Mouse (Mus musculus) erythroblast, adult 5-6 weeks (primary cell): ENCODE measurements around the gene Wdr18. TPM values are rescaled to one million over a fixed set of nuclear protein-coding genes. Genes with fewer than 3 reads are reported as not detected.
A peak's percentile ranks its signal among the peaks of the same experiment; 100 is the strongest.

Experiments used
- ATAC-seq: replicated peaks from 2 replicates; pipeline ENCODE4 v1.8.0; 2016; ENCODE audit warnings: moderate number of reproducible peaks, mild to moderate bottlenecking, moderate TSS enrichment, inconsistent platforms; ENCODE audit not compliant: poor library complexity, low FRiP score, severe bottlenecking
- total RNA-seq, 2 experiments: library from RNA; stranded (forward) in 1 of 2; stranded (reverse) in 1 of 2; fragments of 150-400 nt in 1 of 2; fragments of 200-764, 138-1000 nt in 1 of 2; gene quantifications; 2 replicates each; pipeline versions ENCODE4 v1.2.3 to v1.2.4; 2015 to 2017; ENCODE audit warnings: low replicate concordance in 2 of 2

The Wdr18 gene
- total RNA-seq, 2 experiments from 2014 or later, result 4.0 to 14.2 TPM

DNA sequence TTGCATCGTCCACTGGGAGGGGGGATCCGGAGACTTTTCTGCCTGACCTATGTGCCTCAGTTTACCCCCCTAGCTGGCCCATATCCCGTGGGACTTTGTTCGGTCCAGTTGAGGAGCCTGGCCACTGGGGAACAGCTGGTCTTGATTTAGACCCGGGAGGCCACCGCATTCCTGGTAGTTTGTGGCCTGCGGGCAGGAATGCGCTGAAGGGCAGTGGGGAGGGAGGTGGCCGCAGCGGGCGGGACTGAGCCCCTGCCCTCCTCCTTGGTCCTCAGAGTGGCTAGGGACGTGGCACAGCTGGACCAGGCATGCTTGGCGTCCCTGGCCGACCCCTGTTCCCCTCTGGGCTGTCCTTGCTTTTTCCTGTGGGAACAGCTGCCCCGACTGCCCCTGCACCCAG, 29.9 kb downstream of the Wdr18 start:
- no peak for ATAC-seq

DNA sequence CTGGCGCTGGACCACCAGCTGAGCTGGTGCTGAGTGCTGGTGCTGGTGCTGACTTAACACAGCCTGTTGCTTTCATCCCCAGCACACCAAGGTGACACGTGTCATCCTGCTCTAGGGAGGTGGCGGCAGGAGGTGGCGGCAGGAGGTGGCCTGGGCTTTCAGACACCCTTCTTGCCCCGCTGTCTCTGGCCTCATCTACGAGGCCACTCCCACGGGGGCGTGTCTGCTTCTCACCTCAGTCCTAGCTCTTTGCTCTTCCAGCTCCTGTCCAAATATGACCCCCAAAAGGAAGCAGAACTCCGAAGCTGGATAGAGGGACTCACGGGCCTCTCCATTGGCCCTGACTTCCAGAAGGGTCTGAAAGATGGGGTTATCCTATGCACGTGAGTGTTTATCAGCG, 31.1 kb downstream of the Wdr18 start:
- no peak for ATAC-seq

DNA sequence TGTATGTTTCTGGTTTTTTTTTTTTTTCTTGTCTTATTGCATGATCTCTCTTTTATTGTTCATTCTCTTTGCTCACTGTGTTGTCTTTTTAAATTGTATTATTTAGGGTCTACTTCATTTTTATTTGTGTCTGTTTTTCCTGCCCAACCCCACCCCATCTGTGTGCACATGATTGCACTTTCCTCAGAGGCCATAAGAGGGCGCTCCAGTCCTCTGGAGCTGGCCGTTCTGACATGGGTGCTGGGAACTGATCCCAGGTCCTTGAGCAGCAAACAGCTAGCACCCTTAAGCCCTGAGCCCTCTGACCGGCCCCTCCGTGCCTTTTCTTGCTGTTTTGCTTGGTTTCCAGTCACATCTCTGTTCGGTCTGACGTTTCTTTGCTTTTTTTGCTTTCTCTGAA, 31.6 kb downstream of the Wdr18 start:
- ATAC-seq, result no peak

DNA sequence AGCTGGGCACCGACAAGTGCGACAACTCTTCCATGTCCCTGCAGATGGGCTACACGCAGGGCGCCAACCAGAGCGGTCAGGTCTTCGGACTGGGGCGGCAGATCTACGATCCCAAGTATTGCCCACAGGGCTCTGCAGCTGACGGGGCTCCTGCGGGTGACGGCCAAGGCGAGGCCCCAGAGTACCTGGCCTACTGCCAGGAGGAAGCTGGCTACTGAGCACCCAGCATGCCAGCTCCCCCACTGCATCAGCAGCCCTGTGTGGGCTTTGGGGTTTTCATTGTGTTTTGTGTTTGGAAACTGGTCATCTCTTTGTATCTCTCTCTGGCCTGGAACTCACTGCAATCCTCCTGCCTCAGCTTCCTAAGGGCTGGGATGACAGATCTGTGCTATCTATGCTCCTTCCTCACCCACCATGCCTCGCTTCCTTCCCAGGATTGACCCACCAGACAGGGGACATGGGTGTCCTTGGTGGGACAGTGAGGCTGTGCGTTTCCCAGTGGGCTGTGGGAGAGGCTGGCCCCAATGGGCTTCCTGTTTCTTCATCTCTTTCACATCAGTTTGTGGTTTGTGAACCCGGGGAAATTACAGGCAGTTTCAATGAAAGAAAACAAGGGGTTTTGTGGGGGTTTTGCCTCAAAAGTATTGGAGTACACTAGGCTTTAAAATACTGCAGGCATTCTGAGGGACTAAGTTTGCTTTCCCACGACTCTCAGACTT, 34.6 kb downstream of the Wdr18 start:
- no peak for ATAC-seq

DNA sequence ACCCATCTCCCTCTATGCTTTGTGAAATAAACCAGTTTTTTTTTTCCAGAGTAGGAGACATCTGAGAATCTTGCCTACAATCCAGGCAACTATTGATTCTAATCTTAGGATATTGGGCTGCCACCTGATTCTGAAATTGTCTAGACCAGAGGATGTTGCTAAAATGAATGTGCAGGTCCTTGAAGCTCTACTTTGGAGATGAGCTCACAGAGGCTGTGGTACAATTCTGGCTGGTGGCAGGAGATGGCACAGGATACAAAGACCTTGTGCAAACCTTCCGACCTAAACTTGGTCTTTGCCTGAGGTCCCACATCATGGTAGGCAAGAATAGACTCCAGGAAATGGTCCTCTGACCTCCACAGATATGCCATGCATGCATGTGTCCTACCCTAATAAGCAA, 35.7 kb downstream of the Wdr18 start:
- no peak for ATAC-seq

DNA sequence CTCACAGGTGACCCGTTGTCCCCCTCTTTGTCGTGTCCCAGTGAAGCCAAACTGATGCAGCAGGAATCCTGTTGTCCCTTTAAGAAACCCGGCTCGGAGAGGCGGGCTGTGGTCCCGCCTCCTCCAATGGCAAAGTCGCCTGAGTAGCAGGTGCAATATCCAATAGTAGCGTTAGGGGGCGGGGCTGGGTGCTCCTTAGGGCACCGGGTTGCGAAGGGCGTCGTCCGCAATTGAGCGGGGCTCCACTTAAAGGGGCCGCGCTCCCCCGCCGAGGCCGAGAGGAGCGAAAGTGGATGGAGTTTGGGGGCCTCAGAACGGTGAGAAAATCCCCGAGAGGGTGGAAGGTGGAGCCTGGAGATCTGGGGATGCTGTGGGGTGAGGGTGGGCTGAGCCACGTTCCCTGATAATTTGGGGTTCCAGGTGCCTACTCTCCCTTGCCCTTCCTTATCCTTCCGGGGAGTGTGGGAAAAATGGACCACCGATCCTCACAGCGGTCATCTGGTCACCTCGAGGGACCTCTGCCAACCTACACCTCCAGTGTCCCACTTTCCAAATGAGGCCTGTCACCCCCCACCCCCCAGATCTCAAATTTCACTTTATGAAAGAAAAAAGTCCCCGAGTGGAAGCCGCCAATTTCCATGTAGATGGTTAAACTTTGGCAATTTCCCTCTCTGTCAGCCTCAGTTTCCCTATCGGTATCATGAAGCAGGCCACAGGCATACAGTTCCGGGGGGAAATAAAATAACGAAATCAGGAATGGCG, 36.5 kb downstream of the Wdr18 start, which contains the start of gene Abca7:
Gene Abca7 (plus strand): TSS at position 223 of the 762 bp plus-strand sequence.
- ATAC-seq, result peak; percentile 84

DNA sequence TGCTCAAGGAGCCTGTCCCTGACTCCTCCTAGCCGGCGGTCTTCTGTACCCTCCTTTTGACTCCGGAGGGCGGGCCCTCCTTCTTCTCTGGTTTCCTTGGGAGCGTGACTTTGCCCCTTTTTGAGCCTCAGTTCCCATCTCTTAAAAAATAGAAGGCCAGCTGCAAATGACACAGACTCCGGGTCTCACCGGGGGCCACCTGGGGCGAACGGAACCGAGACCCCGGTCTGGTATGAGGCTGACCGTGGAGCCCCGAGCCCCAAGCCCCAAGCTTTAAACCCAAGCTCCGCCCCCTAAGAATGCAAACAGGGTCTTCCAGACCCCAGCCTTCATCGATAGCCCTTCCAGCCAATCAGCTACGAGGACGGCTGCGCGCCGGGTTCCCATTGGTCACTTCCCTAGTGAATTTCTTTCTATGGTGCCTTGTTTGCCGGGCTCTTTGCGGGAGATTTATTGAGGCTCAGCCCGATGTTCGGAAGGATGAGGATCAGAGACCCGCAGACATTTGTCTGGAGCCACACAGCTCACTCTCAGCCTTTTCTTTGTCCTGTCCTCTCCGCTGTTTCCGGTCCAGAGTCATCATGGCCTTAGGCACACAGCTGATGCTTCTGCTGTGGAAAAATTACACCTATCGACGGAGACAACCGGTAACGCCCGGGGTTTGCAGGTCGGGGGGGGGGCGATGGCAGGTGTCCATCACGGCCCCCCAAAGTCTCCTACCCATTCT, 37.2 kb downstream of the Wdr18 start:
- ATAC-seq, result peak; percentile 72

DNA sequence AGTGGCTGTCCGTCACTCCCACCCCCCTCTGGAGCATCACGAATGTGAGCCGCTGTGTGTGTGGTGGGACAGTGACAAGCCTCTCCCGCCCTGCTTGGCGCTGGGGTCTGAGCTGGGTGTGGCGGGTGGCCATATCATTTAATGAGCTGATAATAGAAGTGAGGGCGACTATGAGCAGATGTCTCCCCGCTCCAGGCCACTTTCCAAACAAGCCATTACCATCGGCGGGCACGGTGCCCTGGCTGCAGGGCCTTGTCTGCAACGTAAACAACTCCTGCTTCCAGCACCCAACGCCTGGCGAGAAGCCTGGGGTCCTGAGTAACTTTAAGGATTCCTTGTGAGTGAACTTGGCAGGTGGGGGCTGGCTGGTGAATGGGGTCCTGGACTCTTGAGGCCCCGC, 37.9 kb downstream of the Wdr18 start:
- ATAC-seq, result peak; percentile 29

DNA sequence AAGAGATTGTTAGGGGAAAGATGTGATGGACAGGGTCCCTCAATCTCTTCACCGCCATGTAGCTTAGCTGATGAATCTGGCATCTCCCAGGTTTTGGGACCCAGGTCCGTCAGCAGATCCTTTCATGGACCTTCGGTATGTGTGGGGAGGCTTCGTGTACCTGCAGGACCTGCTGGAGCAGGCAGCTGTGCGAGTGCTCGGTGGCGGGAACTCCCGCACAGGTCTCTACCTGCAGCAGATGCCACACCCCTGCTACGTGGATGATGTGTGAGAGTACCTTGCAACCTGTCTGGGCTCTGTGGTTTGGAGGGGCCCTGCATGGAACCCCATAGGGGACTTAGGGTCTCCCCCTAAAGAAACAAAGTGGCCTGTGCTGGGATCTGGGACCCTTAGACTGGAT, 42.0 kb downstream of the Wdr18 start:
- ATAC-seq, result no peak

DNA sequence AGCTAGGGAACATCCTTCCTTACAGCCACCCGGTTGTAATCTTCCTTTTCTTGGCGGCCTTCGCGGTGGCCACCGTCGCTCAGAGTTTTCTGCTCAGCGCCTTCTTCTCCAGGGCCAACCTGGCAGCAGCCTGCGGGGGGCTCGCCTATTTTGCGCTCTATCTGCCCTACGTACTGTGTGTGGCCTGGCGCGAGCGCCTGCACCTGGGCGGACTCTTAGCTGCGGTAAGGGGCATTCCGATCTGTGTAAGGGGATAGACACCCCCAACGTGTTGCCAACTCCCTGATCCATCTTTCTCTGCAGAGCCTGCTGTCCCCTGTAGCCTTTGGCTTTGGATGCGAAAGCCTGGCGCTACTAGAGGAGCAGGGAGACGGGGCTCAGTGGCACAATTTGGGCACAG, 42.9 kb downstream of the Wdr18 start:
- ATAC-seq, result no peak

DNA sequence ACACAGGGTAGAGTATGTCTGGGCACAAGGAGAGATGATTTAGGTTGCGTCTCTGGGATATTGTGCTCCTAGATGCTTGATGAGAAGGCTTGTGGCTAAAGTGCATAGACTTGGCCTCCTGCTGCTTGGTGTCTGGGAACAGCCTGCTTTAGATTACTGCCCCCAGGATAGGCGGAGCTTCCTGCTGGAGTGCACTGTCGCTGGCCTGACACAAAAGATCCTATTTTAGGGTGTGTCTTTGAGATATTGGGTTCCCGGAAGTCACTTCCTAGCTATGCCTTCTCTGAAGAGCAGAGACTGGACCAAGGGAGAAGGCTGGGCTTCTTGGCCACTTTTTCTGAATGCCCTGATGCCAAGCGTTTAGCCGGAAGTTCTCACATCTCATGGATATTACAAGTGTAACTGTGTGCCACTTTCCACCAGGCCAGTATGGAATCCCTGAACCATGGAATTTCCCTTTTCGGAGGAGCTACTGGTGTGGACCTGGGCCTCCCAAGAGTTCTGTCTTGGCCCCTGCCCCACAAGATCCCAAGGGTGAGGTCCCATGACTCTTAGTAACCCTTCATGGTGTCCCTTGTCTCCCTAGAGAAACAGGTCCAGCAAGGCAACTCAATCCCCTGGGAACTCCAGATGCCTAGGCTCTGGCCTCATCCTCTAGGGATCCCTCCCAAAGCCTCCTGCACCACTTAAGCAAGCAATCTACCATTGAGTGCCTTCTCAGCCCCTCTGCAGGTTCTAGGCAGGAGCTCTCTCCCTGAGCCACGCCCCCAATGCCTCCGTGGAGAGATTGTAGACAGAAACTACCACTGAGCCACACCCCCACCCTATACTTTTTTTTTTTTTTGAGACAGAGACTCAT, 43.7 kb downstream of the Wdr18 start:
- peak; percentile 38 for ATAC-seq

DNA sequence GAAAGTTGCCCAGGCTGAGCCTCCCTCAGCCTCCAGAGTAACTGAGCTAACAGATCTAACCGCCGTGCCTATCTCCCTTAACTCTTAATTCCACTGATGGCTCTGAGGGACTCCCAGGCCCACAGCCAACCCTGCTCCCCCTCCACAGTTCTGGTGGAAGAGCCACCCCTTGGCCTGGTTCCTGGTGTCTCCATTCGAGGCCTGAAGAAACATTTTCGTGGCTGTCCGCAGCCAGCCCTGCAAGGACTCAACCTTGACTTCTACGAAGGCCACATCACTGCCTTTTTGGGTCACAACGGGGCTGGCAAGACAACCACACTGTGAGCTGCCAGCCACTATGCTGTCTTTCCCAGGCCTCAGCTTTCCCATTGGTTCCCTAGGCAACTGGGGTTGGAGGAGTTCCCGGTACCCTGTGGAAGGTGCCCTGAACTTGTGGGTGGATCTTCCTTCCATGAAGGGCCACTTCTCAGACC, 44.3 kb downstream of the Wdr18 start:
- no peak for ATAC-seq

DNA sequence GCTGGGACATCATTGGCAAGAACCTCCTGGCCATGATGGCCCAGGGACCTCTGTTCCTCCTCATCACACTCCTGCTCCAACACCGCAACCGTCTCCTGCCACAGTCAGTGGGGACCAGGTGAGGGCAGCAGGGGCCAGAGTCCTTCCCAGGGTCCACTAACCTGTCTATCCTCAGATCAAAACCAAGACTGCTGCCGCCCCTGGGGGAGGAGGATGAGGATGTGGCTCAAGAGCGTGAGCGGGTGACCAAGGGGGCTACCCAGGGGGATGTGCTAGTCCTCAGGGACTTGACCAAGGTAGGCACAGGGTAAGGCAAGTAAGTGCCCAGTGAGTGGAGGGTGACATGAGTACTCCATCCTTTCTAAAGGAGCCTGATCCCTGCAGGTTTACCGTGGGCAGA, 51.8 kb downstream of the Wdr18 start:
- no peak for ATAC-seq

DNA sequence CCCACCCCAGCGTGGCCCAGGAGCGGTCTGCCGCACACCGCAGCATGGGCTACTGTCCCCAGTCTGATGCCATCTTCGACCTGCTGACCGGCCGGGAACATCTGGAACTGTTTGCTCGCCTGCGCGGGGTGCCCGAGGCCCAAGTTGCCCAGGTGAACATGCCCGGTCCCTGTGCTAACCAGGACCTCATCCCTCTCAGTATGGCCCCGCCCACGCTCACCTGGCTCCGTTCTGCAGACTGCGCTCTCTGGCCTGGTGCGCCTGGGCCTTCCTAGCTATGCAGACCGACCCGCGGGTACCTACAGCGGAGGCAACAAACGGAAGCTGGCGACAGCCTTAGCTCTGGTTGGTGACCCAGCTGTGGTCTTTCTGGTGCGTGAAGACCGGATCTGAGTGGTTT, 53.7 kb downstream of the Wdr18 start:
- no peak for ATAC-seq

DNA sequence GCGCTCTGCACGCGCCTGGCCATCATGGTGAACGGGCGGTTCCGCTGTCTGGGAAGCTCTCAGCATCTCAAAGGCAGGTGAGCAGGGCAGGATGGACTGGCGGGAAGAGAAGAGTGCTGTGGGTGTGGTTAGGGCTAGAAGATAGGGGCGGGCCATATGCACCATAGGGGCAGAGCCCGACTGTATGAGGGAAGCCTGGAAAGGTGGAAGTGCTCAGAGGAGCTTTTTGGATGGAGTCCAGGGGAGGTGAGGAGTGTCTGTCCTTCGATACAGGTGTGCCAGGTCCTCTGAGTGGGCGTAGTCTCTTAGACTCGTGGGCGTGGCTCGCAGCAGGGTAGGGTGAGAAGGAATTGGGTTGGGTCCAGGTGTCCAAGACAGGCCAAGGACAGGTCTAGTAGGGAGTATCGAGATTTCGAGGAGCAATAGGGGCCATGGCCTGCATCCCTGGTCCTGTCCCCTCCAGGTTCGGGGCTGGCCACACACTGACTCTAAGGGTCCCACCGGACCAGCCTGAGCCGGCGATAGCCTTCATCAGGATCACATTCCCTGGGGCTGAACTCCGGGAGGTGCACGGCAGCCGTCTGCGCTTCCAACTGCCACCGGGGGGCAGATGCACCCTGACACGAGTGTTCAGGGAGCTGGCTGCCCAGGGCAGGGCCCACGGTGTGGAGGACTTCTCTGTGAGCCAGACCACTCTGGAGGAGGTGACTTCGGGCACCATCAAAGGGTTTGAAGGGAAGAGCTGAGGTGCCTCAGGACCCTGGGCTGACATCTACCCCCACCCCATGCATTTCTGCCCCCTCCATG, 54.7 kb downstream of the Wdr18 start:
- ATAC-seq, result no peak

DNA sequence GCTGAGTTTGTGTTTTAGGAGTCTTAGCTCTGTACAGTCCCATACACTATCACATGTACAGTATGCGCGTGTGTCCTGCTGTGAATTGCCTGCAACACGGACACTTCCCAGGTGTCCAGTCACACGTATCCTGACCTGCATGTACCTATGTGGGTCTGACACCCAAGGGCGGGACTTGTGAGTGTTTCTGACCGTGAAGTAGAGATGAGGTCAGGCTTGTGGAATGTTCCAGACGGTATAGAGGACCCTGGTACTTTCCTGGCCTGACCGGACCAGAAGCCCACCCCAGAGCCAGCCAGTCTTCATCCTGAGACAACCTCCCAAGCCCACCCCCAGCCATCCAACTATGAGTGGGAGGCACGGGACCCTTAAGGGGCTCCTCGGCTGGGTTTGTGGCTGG, 55.6 kb downstream of the Wdr18 start:
- ATAC-seq, result no peak

DNA sequence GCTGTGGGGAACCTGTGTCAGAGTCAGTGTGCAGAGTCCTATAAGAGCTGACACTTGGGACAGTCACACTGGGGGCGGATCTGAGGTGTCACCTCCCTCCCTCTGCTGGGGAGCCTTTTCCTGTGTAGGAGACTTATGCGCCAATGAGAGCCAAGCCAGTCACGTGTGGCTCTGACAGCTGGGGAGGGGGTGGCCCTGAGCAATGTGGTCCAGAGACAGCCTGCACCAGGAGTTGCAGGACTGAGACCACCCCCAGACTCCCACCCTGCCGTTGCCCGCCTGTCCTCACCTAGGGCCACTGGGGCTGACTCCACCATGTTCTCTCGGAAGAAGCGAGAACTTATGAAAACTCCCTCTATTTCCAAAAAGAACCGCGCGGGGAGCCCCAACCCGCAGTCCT, 56.6 kb downstream of the Wdr18 start, which contains the start of gene Arhgap45:
Gene Arhgap45 (plus strand): TSS at position 143 of the 400 bp plus-strand sequence.
- ATAC-seq, result peak; percentile 41

DNA sequence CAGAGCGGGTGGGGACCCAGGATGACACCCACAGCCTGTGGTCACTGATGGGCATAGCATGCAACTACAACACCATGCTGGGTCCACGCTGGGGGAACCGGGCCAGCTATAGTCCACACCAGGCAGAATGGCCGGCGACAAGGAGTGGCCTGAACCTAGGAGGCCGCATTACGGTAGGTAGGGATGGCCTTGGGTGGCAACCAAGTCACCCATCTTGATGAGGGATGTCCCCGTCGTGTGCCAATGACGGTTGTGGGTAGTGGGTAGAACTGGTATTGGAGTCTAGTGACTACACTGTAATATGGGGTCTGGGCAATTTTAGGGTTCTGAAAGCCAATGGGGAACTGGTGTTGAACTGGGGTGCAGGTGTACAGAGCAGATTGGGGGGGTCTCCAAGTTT, 57.0 kb downstream of the Wdr18 start:
- ATAC-seq, result peak; percentile 19; the same call in 1 of the 2 replicates

DNA sequence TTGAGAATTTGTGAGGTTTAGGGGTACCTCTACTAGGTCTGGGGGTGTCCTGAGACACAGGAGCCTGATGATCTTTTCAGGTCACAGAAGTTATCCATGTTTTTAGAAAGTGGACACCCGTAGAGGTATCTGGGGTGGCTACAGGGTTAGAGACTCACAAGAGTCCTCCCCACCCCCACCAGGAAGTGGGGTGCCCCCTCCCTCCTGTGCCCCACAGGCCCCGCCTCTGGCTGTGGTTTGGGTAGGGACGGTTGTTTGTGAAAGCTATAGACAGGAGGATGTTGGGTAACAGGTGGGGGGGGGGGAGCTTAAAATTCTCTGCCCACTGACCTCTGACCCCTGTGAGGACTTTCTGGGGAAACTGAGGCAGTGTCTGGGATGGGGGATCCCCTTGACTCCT, 57.4 kb downstream of the Wdr18 start:
- ATAC-seq, result no peak
